Mouse (Mus musculus): Measurements from ENCODE around the gene Gm28374. TPM values are rescaled to one million over a fixed set of nuclear protein-coding genes. Genes with fewer than 3 reads are reported as not detected.

Gm28374 gene
- total RNA-seq, 2 experiments from 2014 or later, result not detected

Small RNA genes lying within 50 kb of the gene (microRNA-seq; reads per million reads assigned to microRNA genes)
- gene Mir6988, result 0.64 to 0.75 reads per million in 2 experiments

Other genes starting within 250 kb of the Gm28374 start
- 10 to 100 TPM in 1 of 2 experiments, 1 to 10 TPM in 1; 7.4 to 10.3 TPM for gene Frmd8, start 207.0 kb downstream of the Gm28374 start, total RNA-seq (2021)
- 1 to 10 TPM; 2.6 to 3.5 TPM for gene Slc25a45, start 204.4 kb downstream of the Gm28374 start, total RNA-seq (2021)
- under 1 TPM; 0.82 to 0.95 TPM for gene Tigd3, start 188.1 kb downstream of the Gm28374 start, total RNA-seq (2021)
- 10 to 100 TPM; 86.8 to 90.9 TPM for gene Dpf2, start 169.2 kb downstream of the Gm28374 start, total RNA-seq (2021)
- gene Cdc42ep2, start 157.4 kb downstream of the Gm28374 start, total RNA-seq (2021), result 10 to 100 TPM; 16.6 to 20.9 TPM
- 10 to 100 TPM; 13.7 to 18.7 TPM for gene Pola2, start 118.1 kb downstream of the Gm28374 start, total RNA-seq (2021)
- gene Slc22a20, start 96.1 kb downstream of the Gm28374 start, total RNA-seq (2021), result not detected
- 10 to 100 TPM; 78.1 to 83.8 TPM for gene Capn1, start 66.4 kb downstream of the Gm28374 start, total RNA-seq (2021)
- gene Syvn1, start 35.7 kb downstream of the Gm28374 start, total RNA-seq (2021), result 10 to 100 TPM; 18.4 to 22.1 TPM
- gene Mrpl49, start 24.5 kb downstream of the Gm28374 start, total RNA-seq (2021), result 10 to 100 TPM; 34.1 to 36.3 TPM
- 100 to 1,000 TPM; 669 to 708 TPM for gene Fau, start 24.4 kb downstream of the Gm28374 start, total RNA-seq (2021)
- gene Znhit2, start 21.1 kb downstream of the Gm28374 start, total RNA-seq (2021), result 10 to 100 TPM; 10.6 to 11.0 TPM
- 1 to 10 TPM; 4.7 to 5.8 TPM for gene Tm7sf2, start 13.9 kb downstream of the Gm28374 start, total RNA-seq (2021)
- 10 to 100 TPM; 23.1 to 29.4 TPM for gene Vps51, start 5.0 kb downstream of the Gm28374 start, total RNA-seq (2021)
- not detected for gene Tmem262, start 2.2 kb downstream of the Gm28374 start, total RNA-seq (2021)
- gene Zfpl1, start 2.7 kb upstream of the Gm28374 start, total RNA-seq (2021), result 10 to 100 TPM; 18.5 to 20.1 TPM
- gene Cdca5, start 2.7 kb upstream of the Gm28374 start, total RNA-seq (2021), result 1 to 10 TPM; 3.5 to 4.1 TPM
- under 1 TPM in 1 of 2 experiments, not detected in 1; 0.59 TPM for gene AC131692.1, start 12.2 kb upstream of the Gm28374 start, total RNA-seq (2021)
- under 1 TPM in 1 of 2 experiments, not detected in 1; 0.09 TPM for gene Naaladl1, start 23.5 kb upstream of the Gm28374 start, total RNA-seq (2021)
- 10 to 100 TPM; 12.4 to 13.9 TPM for gene Sac3d1, start 36.4 kb upstream of the Gm28374 start, total RNA-seq (2021)
- 10 to 100 TPM; 12.0 to 14.6 TPM for gene Snx15, start 46.0 kb upstream of the Gm28374 start, total RNA-seq (2021)
- under 1 TPM; 0.23 to 0.41 TPM for gene Batf2, start 58.7 kb upstream of the Gm28374 start, total RNA-seq (2021)
- gene Arl2, start 59.3 kb upstream of the Gm28374 start, total RNA-seq (2021), result 10 to 100 TPM; 56.4 to 65.4 TPM
- gene Majin, start 102.1 kb upstream of the Gm28374 start, total RNA-seq (2021), result not detected
- gene Gpha2, start 144.1 kb upstream of the Gm28374 start, total RNA-seq (2021), result not detected
- 10 to 100 TPM; 24.3 to 25.4 TPM for gene Ppp2r5b, start 153.6 kb upstream of the Gm28374 start, total RNA-seq (2021)
- gene Atg2a, start 159.4 kb upstream of the Gm28374 start, total RNA-seq (2021), result 10 to 100 TPM; 13.2 to 15.0 TPM
- 10 to 100 TPM; 54.0 to 64.8 TPM for gene Ehd1, start 194.5 kb upstream of the Gm28374 start, total RNA-seq (2021)
- 1 to 10 TPM; 4.2 to 4.5 TPM for gene Cdc42bpg, start 224.2 kb upstream of the Gm28374 start, total RNA-seq (2021)